Mouse (Mus musculus) myocyte (in vitro differentiated cells): Measurements from ENCODE around the gene Mup6. TPM values are rescaled to one million over a fixed set of nuclear protein-coding genes. Genes with fewer than 3 reads are reported as not detected.

Experiments
- H3K27me3 ChIP-seq: one replicate; pipeline ENCODE4 v1.6.1; 2011; ENCODE audit not compliant: control insufficient read depth, insufficient read depth, insufficient read length
- H3K36me3 ChIP-seq: one replicate; pipeline ENCODE4 v1.6.1; 2011; ENCODE audit not compliant: control insufficient read depth, insufficient read depth
- H3K4me2 ChIP-seq: one replicate; pipeline ENCODE4 v1.6.1; 2011; ENCODE audit warnings: low read depth, control low read depth
- H3K4me3 ChIP-seq: one replicate; pipeline ENCODE4 v1.5.1; 2011; ENCODE audit warnings: mild to moderate bottlenecking, control low read depth, moderate library complexity
- H3K79me2 ChIP-seq: one replicate; pipeline ENCODE4 v1.6.1; 2011; ENCODE audit not compliant: control insufficient read depth, insufficient read depth
- H3ac ChIP-seq: one replicate; pipeline ENCODE4 v1.6.1; 2011; ENCODE audit not compliant: control insufficient read depth, insufficient read length
- CEBPB ChIP-seq: IDR thresholded peaks from 2 replicates; pipeline ENCODE4 v1.6.1; 2011; ENCODE audit warnings: mild to moderate bottlenecking, moderate library complexity; ENCODE audit not compliant: poor library complexity, insufficient read depth, severe bottlenecking
- E2F4 ChIP-seq: IDR thresholded peaks from one replicate; pipeline ENCODE4 v1.6.1; 2011; ENCODE audit warnings: mild to moderate bottlenecking, control low read depth, moderate library complexity; ENCODE audit not compliant: insufficient read depth
- MAX ChIP-seq: IDR thresholded peaks from one replicate; pipeline ENCODE4 v1.6.1; 2011; ENCODE audit warnings: low read depth, mild to moderate bottlenecking, control low read depth
- MYOD1 ChIP-seq, 3 experiments: IDR thresholded peaks; one replicate each; pipeline ENCODE4 v1.6.1; 2011; ENCODE audit warnings: control low read depth in 2 of 3, low read depth in 2 of 3, mild to moderate bottlenecking in 2 of 3, moderate library complexity in 1 of 3; ENCODE audit not compliant: insufficient read length in 2 of 3, control insufficient read depth in 1 of 3
- MYOG ChIP-seq, 3 experiments: IDR thresholded peaks; one replicate each; pipeline ENCODE4 v1.6.1; 2011; ENCODE audit warnings: control low read depth in 2 of 3, low read depth in 2 of 3, mild to moderate bottlenecking in 2 of 3; ENCODE audit not compliant: insufficient read length in 2 of 3, control insufficient read depth in 1 of 3, insufficient read depth in 1 of 3
- POLR2A ChIP-seq: IDR thresholded peaks from one replicate; pipeline ENCODE4 v1.6.1; 2011; ENCODE audit warnings: low read depth, mild to moderate bottlenecking, control low read depth, moderate library complexity; ENCODE audit not compliant: insufficient read length
- POLR2AphosphoS2 ChIP-seq: IDR thresholded peaks from one replicate; pipeline ENCODE4 v1.6.1; 2011; ENCODE audit warnings: low read depth, control low read depth; ENCODE audit not compliant: insufficient read length
- REST ChIP-seq: IDR thresholded peaks from one replicate; pipeline ENCODE4 v1.6.1; 2011; ENCODE audit warnings: mild to moderate bottlenecking, control low read depth, moderate library complexity; ENCODE audit not compliant: insufficient read depth, insufficient read length
- SRF ChIP-seq: IDR thresholded peaks from one replicate; pipeline ENCODE4 v1.6.1; 2011; ENCODE audit warnings: low read depth; ENCODE audit not compliant: control insufficient read depth, insufficient read length
- TCF12 ChIP-seq: IDR thresholded peaks from one replicate; pipeline ENCODE4 v1.6.1; 2011; ENCODE audit warnings: mild to moderate bottlenecking, control low read depth; ENCODE audit not compliant: poor library complexity, insufficient read depth, severe bottlenecking
- TCF3 ChIP-seq: IDR thresholded peaks from one replicate; pipeline ENCODE4 v1.6.1; 2011; ENCODE audit warnings: low read depth, control low read depth; ENCODE audit not compliant: insufficient read length
- USF1 ChIP-seq: IDR thresholded peaks from one replicate; pipeline ENCODE4 v1.6.1; 2011; ENCODE audit warnings: low read depth, mild to moderate bottlenecking, control low read depth, moderate library complexity
- polyA plus RNA-seq: library from polyadenylated mRNA; unstranded; fragments of >200 nt; fragmentation: generic; extraction: Trizol; gene quantifications from one replicate; pipeline ENCODE4 v1.2.1, GENCODE M21; 2012; ENCODE audit warnings: missing spikeins

The Mup6 gene
- polyA plus RNA-seq: not detected

- Histone ChIP-seq H3K79me2 (no peaks in the 10 kb centered on the region), H3K36me3 (no peaks in the 10 kb centered on the region), H3K4me2 (no peak within 1 kb of the TSS), H3K27me3 (no peaks in the 10 kb centered on the region), H3K4me3 (no peak within 1 kb of the TSS), H3ac (no peak within 1 kb of the TSS)
- TF ChIP-seq E2F4 (no peak), POLR2AphosphoS2 (no peak), REST (no peak), USF1 (no peak), SRF (no peak), POLR2A (no peak), MAX (no peak), TCF3 (no peak), MYOG (IDR thresholded peaks at IDR 0.05; ENCODE audit: control insufficient read depth in 1 of 3, insufficient read depth in 1 of 3, insufficient read length in 2 of 3, low read depth in 2 of 3) (no peak), CEBPB (no peak), TCF12 (no peak)
These were observed at the start of gene Mup6 for GRCm38 (mm10) chr4:59963405-59964344. TSS of gene Mup6 (plus strand) at chr4:59964294.

DNA sequence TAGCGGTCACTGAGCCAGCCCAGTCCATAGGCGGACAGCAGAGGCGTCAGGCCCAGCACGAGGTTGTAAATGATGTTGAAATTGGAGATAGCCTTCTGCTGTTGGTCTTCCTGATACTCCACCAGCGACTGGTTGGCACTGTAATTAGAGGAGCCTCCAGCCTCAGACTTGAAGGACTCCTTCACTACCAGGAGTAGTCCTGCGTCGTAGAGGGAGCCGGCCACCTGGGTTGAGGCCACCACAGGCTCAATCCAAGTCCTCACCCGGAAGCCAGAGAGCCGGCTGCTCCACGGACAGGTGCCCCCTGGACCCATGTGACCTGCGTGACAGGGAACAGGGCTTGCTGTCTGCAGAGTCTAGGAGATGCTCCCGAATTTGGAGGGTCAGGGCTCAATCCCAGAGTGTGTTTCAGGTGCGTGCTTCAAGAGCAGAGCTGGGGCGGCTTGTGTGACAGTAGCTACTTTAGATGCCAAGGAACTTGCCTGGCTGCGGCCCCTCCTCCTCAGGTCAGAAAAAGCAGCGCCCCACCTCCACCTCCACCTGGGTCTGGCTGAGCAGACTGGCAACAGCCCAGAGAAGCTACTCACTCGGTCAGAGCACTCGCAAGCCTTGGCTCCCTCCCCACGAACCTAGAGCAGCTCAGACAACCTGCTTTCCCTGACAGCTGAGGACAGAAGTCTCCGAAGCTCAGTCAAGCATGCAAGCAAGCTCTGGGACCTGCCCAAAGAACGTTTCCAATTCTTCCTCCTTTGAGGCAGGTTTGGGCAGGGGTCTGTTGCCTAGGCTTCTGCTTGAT is 49.3 kb upstream of the Mup6 start, which contains the start of gene Slc46a2:
TSS of gene Slc46a2 (minus strand) at position 449 of the 796 bp plus-strand sequence.
- H3K27me3 ChIP-seq: peaks cover 10% of the 10 kb centered on the region
- H3ac ChIP-seq: no peak within 1 kb of the TSS
- no peaks in the 10 kb centered on the region for H3K79me2 ChIP-seq
- TF ChIP-seq E2F4: no peak
- no peak for TF ChIP-seq POLR2AphosphoS2
- H3K4me3 ChIP-seq: no peak within 1 kb of the TSS
- H3K4me2 ChIP-seq: no peak within 1 kb of the TSS
- H3K36me3 ChIP-seq: no peaks in the 10 kb centered on the region

GRCm38 (mm10) chr4:59917966-59918365 is 46.1 kb upstream of the Mup6 start:
- H3K79me2 ChIP-seq: no peaks in the 10 kb centered on the region
- peaks cover 21% of the 10 kb centered on the region for H3K27me3 ChIP-seq
- no peak overlapping the region for H3ac ChIP-seq
- H3K36me3 ChIP-seq: no peaks in the 10 kb centered on the region
- no peak for TF ChIP-seq SRF
- no peak for TF ChIP-seq MYOD1 (IDR thresholded peaks at IDR 0.05; ENCODE audit: control insufficient read depth in 1 of 3, insufficient read length in 2 of 3, low read depth in 2 of 3)
- TF ChIP-seq TCF12: no peak
- TF ChIP-seq CEBPB: no peak
- TF ChIP-seq USF1: no peak
- TF ChIP-seq TCF3: no peak
- no peak for TF ChIP-seq E2F4
- TF ChIP-seq REST: no peak
- TF ChIP-seq MYOG (IDR thresholded peaks at IDR 0.05; ENCODE audit: control insufficient read depth in 1 of 3, insufficient read depth in 1 of 3, insufficient read length in 2 of 3, low read depth in 2 of 3): no peak
- TF ChIP-seq MAX: no peak
- no peak for TF ChIP-seq POLR2A
- TF ChIP-seq POLR2AphosphoS2: no peak
- no peak overlapping the region for H3K4me2 ChIP-seq
- H3K4me3 ChIP-seq: no peak overlapping the region

DNA sequence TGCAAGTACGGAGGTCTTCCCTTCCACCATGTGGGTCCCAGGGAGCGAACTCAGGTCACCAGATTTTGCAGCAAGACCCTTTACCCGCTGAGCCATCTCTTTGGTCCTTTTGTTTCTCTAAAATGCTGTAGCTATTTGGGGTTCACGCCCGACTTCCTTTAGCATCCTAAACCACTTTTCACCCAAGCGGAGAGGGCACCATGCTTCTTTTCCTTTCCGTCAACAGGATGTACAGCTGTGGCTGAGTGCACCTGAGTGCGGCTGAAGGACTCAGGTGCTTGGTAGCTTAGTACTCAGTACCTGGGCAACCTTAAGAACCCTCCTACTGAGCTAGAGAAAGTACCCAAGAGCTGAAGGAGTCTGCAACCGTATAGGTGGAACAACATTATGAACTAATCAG is 39.0 kb upstream of the Mup6 start:
- Histone ChIP-seq H3K27me3 (peaks cover 17% of the 10 kb centered on the region), H3K4me2 (no peak overlapping the region), H3ac (no peak overlapping the region), H3K4me3 (no peak overlapping the region), H3K79me2 (no peaks in the 10 kb centered on the region), H3K36me3 (no peaks in the 10 kb centered on the region)
- TF ChIP-seq POLR2A: no peak
- TF ChIP-seq POLR2AphosphoS2: no peak
- no peak for TF ChIP-seq TCF3
- no peak for TF ChIP-seq MAX
- no peak for TF ChIP-seq E2F4
- TF ChIP-seq MYOG (IDR thresholded peaks at IDR 0.05; ENCODE audit: control insufficient read depth in 1 of 3, insufficient read depth in 1 of 3, insufficient read length in 2 of 3, low read depth in 2 of 3): no peak
- no peak for TF ChIP-seq MYOD1 (IDR thresholded peaks at IDR 0.05; ENCODE audit: control insufficient read depth in 1 of 3, insufficient read length in 2 of 3, low read depth in 2 of 3)
- TF ChIP-seq USF1: no peak
- TF ChIP-seq SRF: no peak
